Mouse (Mus musculus) brain, adult 2 months (tissue): ENCODE results near the gene Metrnl.
A peak's percentile ranks its signal among the peaks of the same experiment; 100 is the strongest.

ENCODE experiments used
- DNase-seq: peaks from one replicate; pipeline ENCODE4 v3.0.0; 2011; ENCODE audit warnings: low read depth, low spot score

Metrnl gene

GRCm38 (mm10) chr11:121734184-121734583 lies 32.8 kb downstream of the Metrnl start:
- DNase-seq: no peak

- peak; percentile 16 for DNase-seq
These were observed 33.5 kb downstream of the Metrnl start for GRCm38 (mm10) chr11:121734892-121735291.

GRCm38 (mm10) chr11:121738616-121739015 lies 37.3 kb downstream of the Metrnl start:
- no peak for DNase-seq

- DNase-seq: no peak
These were observed 39.6 kb downstream of the Metrnl start for GRCm38 (mm10) chr11:121740906-121741305.

GRCm38 (mm10) chr11:121741433-121741832 lies 40.1 kb downstream of the Metrnl start:
- DNase-seq: peak; percentile 76

DNA sequence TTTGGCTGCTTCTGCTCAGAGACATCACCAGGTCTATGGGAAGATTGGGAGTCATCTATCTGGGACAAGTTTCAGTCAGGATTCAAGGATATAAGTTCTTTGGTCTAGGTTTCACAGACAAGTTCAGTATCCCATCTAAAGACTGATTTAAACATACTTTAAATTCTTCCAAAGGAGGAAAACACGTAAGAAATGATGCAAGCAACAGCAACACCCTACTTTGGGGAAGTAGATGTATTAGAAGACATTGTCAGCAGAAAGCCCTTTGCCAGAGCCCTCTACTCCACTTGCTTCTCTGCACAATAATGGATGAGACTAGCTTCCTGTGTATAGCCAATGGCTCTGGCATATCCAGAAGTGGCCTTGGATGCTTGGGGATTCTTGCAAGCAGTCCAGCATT lies 41.8 kb downstream of the Metrnl start:
- DNase-seq: no peak

- peak; percentile 42 for DNase-seq
These were observed 42.7 kb downstream of the Metrnl start for GRCm38 (mm10) chr11:121743915-121744628.

GRCm38 (mm10) chr11:121746941-121747494 lies 45.7 kb downstream of the Metrnl start:
- no peak for DNase-seq

DNA sequence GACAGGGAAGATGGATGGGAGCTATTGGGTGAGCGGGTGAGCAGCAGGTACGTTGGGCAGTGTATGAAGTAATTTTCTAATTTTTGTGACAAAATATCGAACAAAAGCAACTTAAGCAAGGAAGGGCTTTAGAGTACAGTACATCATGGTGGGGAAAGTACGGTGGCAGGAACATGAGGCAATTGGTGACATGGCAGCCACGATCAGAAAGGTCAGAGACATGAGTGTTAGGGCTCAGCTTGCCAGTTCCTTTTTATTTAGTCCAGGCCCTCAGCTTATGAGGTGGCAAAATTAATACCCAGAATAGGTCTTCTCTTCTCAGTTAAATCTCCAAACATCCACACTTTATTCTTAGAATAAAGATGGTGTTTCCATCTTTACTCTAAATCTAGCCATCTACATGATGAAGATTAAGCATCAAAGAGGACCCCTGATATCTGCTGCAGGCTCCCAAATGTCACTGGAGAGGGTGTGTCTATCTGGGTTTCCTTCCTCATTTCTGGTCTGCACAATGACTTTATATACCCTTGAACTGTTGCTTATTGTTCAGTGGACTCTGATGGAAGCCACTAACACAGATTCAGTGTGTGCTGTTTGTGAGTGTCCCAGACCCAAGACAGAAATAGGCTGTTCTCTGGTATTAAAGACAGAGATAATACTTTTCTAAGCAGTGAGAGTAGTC lies 46.8 kb downstream of the Metrnl start:
- DNase-seq: no peak
